Mouse (Mus musculus) megakaryocyte, embryonic 14.5 days (primary cell): ENCODE measurements around the gene Prr3.

Experiments used
- FLI1 ChIP-seq: IDR thresholded peaks from 2 replicates; pipeline ENCODE4 v1.6.1; 2012; ENCODE audit warnings: low read length, inconsistent platforms, mixed read lengths
- GATA1 ChIP-seq: IDR thresholded peaks from 3 replicates; pipeline ENCODE4 v1.6.1; 2012; ENCODE audit warnings: mixed read lengths, low read length, inconsistent platforms, borderline replicate concordance

DNA sequence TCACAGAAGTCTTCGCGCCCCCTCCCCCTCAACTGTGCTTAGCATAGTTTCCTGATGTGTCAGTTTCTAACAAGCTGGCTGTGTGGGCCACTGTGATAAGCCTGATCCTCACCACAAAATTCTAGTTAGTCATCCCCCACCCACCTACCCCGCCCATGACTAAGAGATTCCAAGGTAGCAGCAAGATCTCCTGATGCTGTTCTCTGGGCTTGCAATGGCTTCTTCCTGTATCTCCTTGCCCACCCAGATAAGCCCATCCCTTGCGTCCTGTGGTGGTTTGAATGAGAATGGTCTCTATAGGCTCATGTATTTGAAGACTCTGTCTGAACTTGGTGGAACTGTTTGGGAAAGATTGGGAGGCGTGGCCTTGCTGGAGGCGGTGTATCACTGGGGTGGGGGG is 21.9 kb upstream of the Prr3 start:
- TF ChIP-seq GATA1 (no peak), FLI1 (no peak)
